Mouse (Mus musculus) retina, embryonic 14.5 days (tissue): ENCODE measurements at regions not wholly inside any gene's neighbourhood (a gene's known extent, or its start where the extent isn't known, plus 50 kb on each side); places are given as distances from the start of the nearest gene placed in this dataset.

ENCODE experiments used
- DNase-seq: peaks from one replicate; pipeline ENCODE4 v3.0.0-alpha.2; 2015; ENCODE audit warnings: low spot score

- no peak for DNase-seq
Measured at GRCm38 (mm10) chr13:97651761-97652160, 108.7 kb downstream of the Gm10260 start.

GRCm38 (mm10) chr13:97651176-97651575 is 109.3 kb downstream of the Gm10260 start:
- DNase-seq, result no peak

GRCm38 (mm10) chr13:97650191-97650590 is 110.2 kb downstream of the Gm10260 start:
- DNase-seq, result no peak

GRCm38 (mm10) chr13:97647486-97647885 is 112.9 kb downstream of the Gm10260 start:
- no peak for DNase-seq

GRCm38 (mm10) chr13:97646021-97646385 is 114.4 kb downstream of the Gm10260 start:
- DNase-seq, result no peak

- no peak for DNase-seq
Measured at GRCm38 (mm10) chr13:97645107-97646020, 115.1 kb downstream of the Gm10260 start.

GRCm38 (mm10) chr13:97640236-97640635 is 120.2 kb downstream of the Gm10260 start:
- no peak for DNase-seq

GRCm38 (mm10) chr13:97639656-97640055 is 120.8 kb downstream of the Gm10260 start:
- DNase-seq, result no peak

GRCm38 (mm10) chr13:97638457-97639088 is 121.9 kb downstream of the Gm10260 start:
- DNase-seq, result no peak

- DNase-seq, result no peak
Measured at GRCm38 (mm10) chr13:97637506-97637905, 122.9 kb downstream of the Gm10260 start.

GRCm38 (mm10) chr13:97634041-97634788 is 126.2 kb downstream of the Gm10260 start:
- DNase-seq, result peak; percentile 20

- no peak for DNase-seq
Measured at GRCm38 (mm10) chr13:97633551-97633950, 126.9 kb downstream of the Gm10260 start.

GRCm38 (mm10) chr13:97631872-97632402 is 128.5 kb downstream of the Gm10260 start:
- no peak for DNase-seq

- DNase-seq, result no peak
Measured at GRCm38 (mm10) chr13:97630921-97631320, 129.5 kb downstream of the Gm10260 start.

- DNase-seq, result no peak
Measured at GRCm38 (mm10) chr13:97628608-97629007, 131.8 kb downstream of the Gm10260 start.

GRCm38 (mm10) chr13:97627247-97627646 is 133.2 kb downstream of the Gm10260 start:
- no peak for DNase-seq

GRCm38 (mm10) chr13:97626786-97627185 is 133.6 kb downstream of the Gm10260 start:
- no peak for DNase-seq

GRCm38 (mm10) chr13:97626116-97626515 is 134.3 kb downstream of the Gm10260 start:
- no peak for DNase-seq

GRCm38 (mm10) chr13:97625391-97625790 is 135.0 kb downstream of the Gm10260 start:
- DNase-seq, result no peak

- DNase-seq, result no peak
Measured at GRCm38 (mm10) chr13:97618190-97618586, 142.2 kb downstream of the Gm10260 start.

- DNase-seq, result peak; percentile 57
Measured at GRCm38 (mm10) chr13:97617511-97618189, 142.8 kb downstream of the Gm10260 start.

GRCm38 (mm10) chr13:97616919-97617318 is 143.5 kb downstream of the Gm10260 start:
- DNase-seq, result no peak
